Mouse (Mus musculus): Measurements from ENCODE around the gene Akap8. TPM values are rescaled to one million over a fixed set of nuclear protein-coding genes. Genes with fewer than 3 reads are reported as not detected.

The Akap8 gene
- total and polyA plus RNA-seq, 2 experiments from 2014 or later: 64.3 to 114 TPM

GRCm38 (mm10) chr17:32267617-32268016, 53.4 kb downstream of the Akap8 start:
- Histone ChIP-seq H3K36me3 (ENCODE audit: insufficient read depth) (no peaks in the 10 kb centered on the region), H3K27me3 (ENCODE audit: insufficient read depth, low read length) (no peaks in the 10 kb centered on the region), H3K27ac (ENCODE audit: low read depth, low read length) (no peak overlapping the region), H3K9me3 (ENCODE audit: low read length) (no peaks in the 10 kb centered on the region), H3K4me1 (ENCODE audit: insufficient read depth) (peaks cover 6% of the 10 kb centered on the region; the same call in 1 of the 2 replicates), H3K4me2 (ENCODE audit: low read depth) (no peak overlapping the region), H3K4me3 (ENCODE audit: low read depth, low read length) (no peak overlapping the region), H3K9ac (no peak overlapping the region)
- WGBS: 98% methylated on average over 1 of the region's 1 CpGs
- ATAC-seq (no peak), DNase-seq (no peak)
- TF ChIP-seq CTCF (IDR thresholded peaks at IDR 0.05; ENCODE audit: low read depth): no peak

DNA sequence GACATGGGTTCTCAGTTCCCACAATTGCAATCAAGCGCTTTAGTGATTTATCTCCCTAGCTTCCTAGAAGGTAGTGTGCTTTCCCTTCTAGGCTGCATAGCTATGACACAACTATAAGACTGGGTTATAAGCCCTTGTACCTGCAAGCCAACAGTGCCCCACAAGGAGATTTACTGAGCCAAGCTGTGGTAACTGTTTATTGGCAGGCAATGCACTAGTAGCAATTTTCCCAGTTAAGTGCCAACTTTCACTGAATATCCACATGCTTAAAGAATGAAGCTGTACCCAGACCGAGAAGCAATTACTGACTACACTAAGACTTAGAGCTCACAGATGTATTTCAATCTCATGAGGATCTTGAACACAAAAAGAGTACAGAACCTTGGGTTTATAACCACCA, 57.4 kb downstream of the Akap8 start:
- H3K36me3 ChIP-seq (ENCODE audit: insufficient read depth): no peaks in the 10 kb centered on the region
- H3K4me1 ChIP-seq (ENCODE audit: insufficient read depth): peaks cover 6% of the 10 kb centered on the region; the same call in 1 of the 2 replicates
- no peak overlapping the region for H3K27ac ChIP-seq (ENCODE audit: low read depth, low read length)
- 61% methylated on average over 2 of the region's 2 CpGs for WGBS
- H3K4me2 ChIP-seq (ENCODE audit: low read depth): no peak overlapping the region
- peak; percentile 52 for ATAC-seq
- TF ChIP-seq CTCF (IDR thresholded peaks at IDR 0.05; ENCODE audit: low read depth): peak; percentile 17; the same call in 1 of the 2 replicates
- H3K9ac ChIP-seq: no peak overlapping the region
- no peaks in the 10 kb centered on the region for H3K27me3 ChIP-seq (ENCODE audit: insufficient read depth, low read length)
- H3K9me3 ChIP-seq (ENCODE audit: low read length): no peaks in the 10 kb centered on the region
- DNase-seq: peak; percentile 55
- H3K4me3 ChIP-seq (ENCODE audit: low read depth, low read length): no peak overlapping the region

- H3K27me3 ChIP-seq (ENCODE audit: insufficient read depth, low read length): no peaks in the 10 kb centered on the region
- TF ChIP-seq CTCF (IDR thresholded peaks at IDR 0.05; ENCODE audit: low read depth): no peak
- no peaks in the 10 kb centered on the region for H3K9me3 ChIP-seq (ENCODE audit: low read length)
- no peak overlapping the region for H3K4me2 ChIP-seq (ENCODE audit: low read depth)
- no peak overlapping the region for H3K4me3 ChIP-seq (ENCODE audit: low read depth, low read length)
- peaks cover 6% of the 10 kb centered on the region; the same call in 1 of the 2 replicates for H3K4me1 ChIP-seq (ENCODE audit: insufficient read depth)
- peak; percentile 91 for ATAC-seq
- WGBS: 77% methylated on average over 8 of the region's 8 CpGs
- no peak overlapping the region for H3K27ac ChIP-seq (ENCODE audit: low read depth, low read length)
- no peaks in the 10 kb centered on the region for H3K36me3 ChIP-seq (ENCODE audit: insufficient read depth)
- H3K9ac ChIP-seq: no peak overlapping the region
- DNase-seq: peak; percentile 75
Measured at GRCm38 (mm10) chr17:32262831-32263559, 58.0 kb downstream of the Akap8 start.

DNA sequence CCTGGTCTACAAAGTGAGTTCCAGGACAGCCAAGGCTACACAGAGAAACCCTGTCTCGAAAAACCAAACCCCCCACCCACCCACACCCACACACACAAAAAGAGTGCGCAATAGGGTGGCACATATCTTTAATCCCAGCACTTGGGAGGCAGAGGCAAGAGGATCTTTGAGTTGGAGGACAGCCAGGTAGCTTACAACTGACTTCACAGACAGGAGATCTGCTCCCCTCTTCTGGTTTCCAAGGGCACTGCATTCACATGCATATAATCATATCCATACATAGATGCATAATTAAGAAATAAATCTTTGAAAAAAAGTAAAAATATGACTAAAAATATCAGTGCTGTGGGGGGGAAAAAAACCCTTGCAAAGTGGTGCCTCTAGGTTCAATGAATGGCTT, 62.2 kb downstream of the Akap8 start:
- no peaks in the 10 kb centered on the region for H3K27me3 ChIP-seq (ENCODE audit: insufficient read depth, low read length)
- H3K9ac ChIP-seq: no peak overlapping the region
- H3K36me3 ChIP-seq (ENCODE audit: insufficient read depth): no peaks in the 10 kb centered on the region
- peaks cover 1% of the 10 kb centered on the region; the same call in 1 of the 2 replicates for H3K4me1 ChIP-seq (ENCODE audit: insufficient read depth)
- 98% methylated on average over 2 of the region's 2 CpGs for WGBS
- no peaks in the 10 kb centered on the region for H3K9me3 ChIP-seq (ENCODE audit: low read length)
- no peak for TF ChIP-seq CTCF (IDR thresholded peaks at IDR 0.05; ENCODE audit: low read depth)
- no peak overlapping the region for H3K27ac ChIP-seq (ENCODE audit: low read depth, low read length)
- H3K4me3 ChIP-seq (ENCODE audit: low read depth, low read length): no peak overlapping the region
- no peak overlapping the region for H3K4me2 ChIP-seq (ENCODE audit: low read depth)
- no peak for ATAC-seq
- DNase-seq: no peak

DNA sequence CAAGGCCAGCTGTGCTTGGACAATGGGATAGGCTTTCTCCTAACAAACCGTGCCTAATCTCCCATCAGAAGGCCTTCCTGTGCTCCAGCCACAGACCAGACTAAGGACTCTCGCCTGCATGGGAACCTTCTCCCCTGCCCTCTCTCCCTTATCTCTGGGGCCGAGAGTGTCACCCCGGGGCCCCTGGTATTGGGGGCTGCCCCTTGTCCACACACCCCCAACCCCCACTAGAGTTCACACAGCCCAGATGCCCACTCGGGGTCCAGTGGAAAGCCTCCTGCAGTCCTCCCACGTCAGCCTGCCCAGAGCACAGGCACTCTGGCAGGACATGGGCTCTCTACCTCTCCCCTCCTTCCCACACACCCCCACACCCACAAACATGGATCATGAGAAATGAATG, 63.1 kb downstream of the Akap8 start:
- no peaks in the 10 kb centered on the region for H3K27me3 ChIP-seq (ENCODE audit: insufficient read depth, low read length)
- TF ChIP-seq CTCF (IDR thresholded peaks at IDR 0.05; ENCODE audit: low read depth): no peak
- WGBS: 68% methylated on average over 6 of the region's 6 CpGs
- H3K4me3 ChIP-seq (ENCODE audit: low read depth, low read length): no peak overlapping the region
- H3K4me1 ChIP-seq (ENCODE audit: insufficient read depth): no peaks in the 10 kb centered on the region
- no peak overlapping the region for H3K4me2 ChIP-seq (ENCODE audit: low read depth)
- DNase-seq: no peak
- H3K36me3 ChIP-seq (ENCODE audit: insufficient read depth): no peaks in the 10 kb centered on the region
- no peak overlapping the region for H3K9ac ChIP-seq
- no peaks in the 10 kb centered on the region for H3K9me3 ChIP-seq (ENCODE audit: low read length)
- no peak overlapping the region for H3K27ac ChIP-seq (ENCODE audit: low read depth, low read length)
- no peak for ATAC-seq

DNA sequence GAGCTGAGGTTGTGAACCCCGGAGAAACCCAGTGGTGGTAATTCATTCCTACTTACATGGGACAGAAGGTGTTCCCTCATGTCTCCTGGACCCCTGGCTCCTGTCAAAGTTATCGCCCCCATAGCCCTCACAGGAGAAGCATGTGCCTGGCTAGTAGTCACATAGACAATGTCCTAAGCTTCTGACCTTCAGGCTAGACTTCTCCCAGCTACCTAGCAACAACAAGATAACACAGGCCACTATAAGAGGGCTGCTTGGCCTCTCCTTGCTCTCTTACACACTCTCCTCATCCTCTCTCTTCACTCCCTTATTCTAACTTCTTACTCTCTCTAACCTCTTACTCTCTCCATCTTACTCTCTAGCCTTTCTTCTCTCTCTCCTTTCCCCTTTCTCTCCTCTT, 63.6 kb downstream of the Akap8 start:
- no peaks in the 10 kb centered on the region for H3K27me3 ChIP-seq (ENCODE audit: insufficient read depth, low read length)
- no peak overlapping the region for H3K9ac ChIP-seq
- H3K4me1 ChIP-seq (ENCODE audit: insufficient read depth): no peaks in the 10 kb centered on the region
- DNase-seq: no peak
- ATAC-seq: no peak
- no peaks in the 10 kb centered on the region for H3K9me3 ChIP-seq (ENCODE audit: low read length)
- no peak overlapping the region for H3K4me3 ChIP-seq (ENCODE audit: low read depth, low read length)
- no peak for TF ChIP-seq CTCF (IDR thresholded peaks at IDR 0.05; ENCODE audit: low read depth)
- WGBS: 100% methylated on average over 2 of the region's 2 CpGs
- no peak overlapping the region for H3K4me2 ChIP-seq (ENCODE audit: low read depth)
- H3K36me3 ChIP-seq (ENCODE audit: insufficient read depth): no peaks in the 10 kb centered on the region
- H3K27ac ChIP-seq (ENCODE audit: low read depth, low read length): no peak overlapping the region

DNA sequence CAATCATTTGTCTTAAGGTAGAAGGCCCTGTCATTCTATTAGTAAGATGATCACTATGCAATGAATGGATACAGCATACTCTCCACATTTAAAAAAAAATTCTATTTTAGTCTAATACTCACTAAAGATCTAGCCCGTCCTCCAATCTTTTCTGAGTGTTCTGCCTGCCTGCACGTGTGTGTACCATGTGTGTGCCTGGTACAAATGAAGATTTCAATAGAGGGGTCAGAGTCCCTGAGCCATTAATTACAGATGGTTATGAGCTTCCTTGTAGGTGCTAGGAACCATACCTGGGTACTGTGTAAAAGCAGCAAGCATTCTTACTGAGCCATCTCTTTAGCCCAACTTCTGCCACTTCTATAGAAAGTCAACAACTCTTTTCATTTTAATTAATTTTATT, 64.1 kb downstream of the Akap8 start:
- WGBS: 82% methylated on average over 2 of the region's 2 CpGs
- DNase-seq: no peak
- Histone ChIP-seq H3K4me1 (ENCODE audit: insufficient read depth) (no peaks in the 10 kb centered on the region), H3K4me3 (ENCODE audit: low read depth, low read length) (no peak overlapping the region), H3K27ac (ENCODE audit: low read depth, low read length) (no peak overlapping the region), H3K9me3 (ENCODE audit: low read length) (no peaks in the 10 kb centered on the region), H3K27me3 (ENCODE audit: insufficient read depth, low read length) (no peaks in the 10 kb centered on the region), H3K9ac (no peak overlapping the region), H3K4me2 (ENCODE audit: low read depth) (no peak overlapping the region), H3K36me3 (ENCODE audit: insufficient read depth) (no peaks in the 10 kb centered on the region)
- TF ChIP-seq CTCF (IDR thresholded peaks at IDR 0.05; ENCODE audit: low read depth): no peak
- ATAC-seq: no peak

Other genes starting within 250 kb of the Akap8 start
- gene Notch3, start 154.4 kb downstream of the Akap8 start, total RNA-seq (2014; rRNA removed): 13.5 and 22.5 TPM in 2 replicates
- gene Notch3, start 154.4 kb downstream of the Akap8 start, polyA plus RNA-seq (2015; fragmentation: Nextera tagmentation; extraction: Ambion mirVana): 2.3 and 3.3 TPM in 2 replicates
- gene Ephx3, start 131.7 kb downstream of the Akap8 start, total RNA-seq (2014; rRNA removed): 0.29 TPM in 1 of 2 replicates, not detected in the other
- 0.08 and 0.11 TPM in 2 replicates for gene Ephx3, start 131.7 kb downstream of the Akap8 start, polyA plus RNA-seq (2015; fragmentation: Nextera tagmentation; extraction: Ambion mirVana)
- gene Brd4, start 36.5 kb downstream of the Akap8 start, total RNA-seq (2014; rRNA removed): 28.2 and 37.7 TPM in 2 replicates
- 59.2 and 85.6 TPM in 2 replicates for gene Brd4, start 36.5 kb downstream of the Akap8 start, polyA plus RNA-seq (2015; fragmentation: Nextera tagmentation; extraction: Ambion mirVana)
- gene Akap8l, start 29.4 kb upstream of the Akap8 start, total RNA-seq (2014; rRNA removed): 74.2 and 86.2 TPM in 2 replicates
- gene Akap8l, start 29.4 kb upstream of the Akap8 start, polyA plus RNA-seq (2015; fragmentation: Nextera tagmentation; extraction: Ambion mirVana): 76.0 and 80.5 TPM in 2 replicates
- 38.2 and 55.4 TPM in 2 replicates for gene Wiz, start 68.2 kb upstream of the Akap8 start, total RNA-seq (2014; rRNA removed)
- 35.4 and 42.0 TPM in 2 replicates for gene Wiz, start 68.2 kb upstream of the Akap8 start, polyA plus RNA-seq (2015; fragmentation: Nextera tagmentation; extraction: Ambion mirVana)
- gene Rasal3, start 82.3 kb upstream of the Akap8 start, total RNA-seq (2014; rRNA removed): 0.52 and 0.62 TPM in 2 replicates
- 0.20 and 0.54 TPM in 2 replicates for gene Rasal3, start 82.3 kb upstream of the Akap8 start, polyA plus RNA-seq (2015; fragmentation: Nextera tagmentation; extraction: Ambion mirVana)
- gene Pglyrp2, start 102.9 kb upstream of the Akap8 start, total RNA-seq (2014; rRNA removed): not detected in 2 replicates
- gene Pglyrp2, start 102.9 kb upstream of the Akap8 start, polyA plus RNA-seq (2015; fragmentation: Nextera tagmentation; extraction: Ambion mirVana): not detected in 2 replicates
- gene Cyp4f39, start 131.5 kb upstream of the Akap8 start, total RNA-seq (2014; rRNA removed): 0.54 and 2.0 TPM in 2 replicates
- 0.47 and 0.70 TPM in 2 replicates for gene Cyp4f39, start 131.5 kb upstream of the Akap8 start, polyA plus RNA-seq (2015; fragmentation: Nextera tagmentation; extraction: Ambion mirVana)
- 7.9 and 9.1 TPM in 2 replicates for gene Cyp4f17, start 184.8 kb upstream of the Akap8 start, total RNA-seq (2014; rRNA removed)
- 4.0 and 8.6 TPM in 2 replicates for gene Cyp4f17, start 184.8 kb upstream of the Akap8 start, polyA plus RNA-seq (2015; fragmentation: Nextera tagmentation; extraction: Ambion mirVana)
- 9.8 and 17.5 TPM in 2 replicates for gene Cyp4f16, start 215.3 kb upstream of the Akap8 start, total RNA-seq (2014; rRNA removed)
- gene Cyp4f16, start 215.3 kb upstream of the Akap8 start, polyA plus RNA-seq (2015; fragmentation: Nextera tagmentation; extraction: Ambion mirVana): 11.4 and 11.6 TPM in 2 replicates